Mouse (Mus musculus): ENCODE measurements around the gene Ifna6. TPM values are rescaled to one million over a fixed set of nuclear protein-coding genes. Genes with fewer than 3 reads are reported as not detected.
"Not testable (repeated sequence)": the region's sequence is repeated elsewhere in the genome, so short reads cannot be mapped to it uniquely, and the experiment has no call there.

Ifna6 gene
- polyA plus RNA-seq (2012), result not detected in 2 replicates

GRCm38 (mm10) chr4:88827116-88827515 is at the start of gene Ifna6:
TSS of gene Ifna6 (plus strand) at chr4:88827416.
- not testable (repeated sequence) for H3K4me1 ChIP-seq (ENCODE audit: control insufficient read depth); H3K27me3 ChIP-seq (ENCODE audit: control insufficient read depth); H3K36me3 ChIP-seq (ENCODE audit: control insufficient read depth)

DNA sequence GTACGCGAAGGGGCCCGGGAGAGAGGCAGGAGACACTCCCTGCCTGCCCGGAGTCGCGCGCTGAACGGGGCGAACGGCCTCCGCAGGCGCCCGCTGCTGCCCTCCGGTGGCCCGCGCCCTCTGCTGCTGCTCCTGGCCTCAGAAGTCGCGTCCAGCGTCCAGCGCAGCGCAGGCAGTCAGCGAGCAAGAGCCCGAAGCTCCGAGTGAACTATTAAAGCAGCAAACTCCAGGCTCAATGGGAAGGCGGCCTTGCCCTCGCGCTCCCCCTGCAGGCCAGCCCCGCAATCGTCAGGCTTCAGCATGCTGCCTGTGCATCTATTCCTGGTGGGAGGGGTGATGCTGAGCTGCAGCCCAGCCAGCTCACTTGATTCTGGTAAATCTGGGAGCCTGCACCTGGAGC is 47.7 kb upstream of the Ifna6 start, which contains the start of gene Gm13272:
TSS of gene Gm13272 (plus strand) at position 301 of the 400 bp plus-strand sequence.
- not testable (repeated sequence) for H3K4me1 ChIP-seq (ENCODE audit: control insufficient read depth); H3K36me3 ChIP-seq (ENCODE audit: control insufficient read depth); H3K4me3 ChIP-seq (replicated peaks); H3K9me3 ChIP-seq (ENCODE audit: control insufficient read depth, low read length); H3K27me3 ChIP-seq (ENCODE audit: control insufficient read depth)

More at GRCm38 (mm10) chr4:88827116-88827515, at the start of gene Ifna6:
- H3K4me3 ChIP-seq (replicated peaks); H3K9me3 ChIP-seq (ENCODE audit: control insufficient read depth, low read length): not testable (repeated sequence)

DNA sequence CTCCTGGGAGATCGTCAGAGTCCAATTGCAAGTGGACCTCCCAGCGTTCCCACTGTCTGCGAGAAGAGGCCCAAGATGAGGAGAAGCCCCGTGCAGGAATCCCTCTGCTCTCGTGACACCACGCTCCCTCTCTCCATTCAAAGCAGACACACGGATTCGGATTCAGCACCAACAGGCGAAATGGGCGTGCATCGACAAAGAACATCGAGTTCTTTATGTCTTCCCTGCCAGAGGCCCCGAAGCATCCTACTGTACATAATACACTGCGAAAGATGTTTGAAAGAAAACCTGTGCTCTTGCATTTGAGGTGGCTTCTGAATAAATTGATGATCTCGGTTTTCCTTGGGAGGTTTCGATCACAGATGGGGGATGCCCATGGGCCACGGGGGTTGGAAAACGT is 46.9 kb upstream of the Ifna6 start:
- not testable (repeated sequence) for H3K36me3 ChIP-seq (ENCODE audit: control insufficient read depth); H3K9me3 ChIP-seq (ENCODE audit: control insufficient read depth, low read length); H3K4me1 ChIP-seq (ENCODE audit: control insufficient read depth); H3K4me3 ChIP-seq (replicated peaks); H3K27me3 ChIP-seq (ENCODE audit: control insufficient read depth)

- H3K9me3 ChIP-seq (ENCODE audit: control insufficient read depth, low read length); H3K4me1 ChIP-seq (ENCODE audit: control insufficient read depth); H3K4me3 ChIP-seq (replicated peaks); H3K27me3 ChIP-seq (ENCODE audit: control insufficient read depth); H3K36me3 ChIP-seq (ENCODE audit: control insufficient read depth): not testable (repeated sequence)
Observed at GRCm38 (mm10) chr4:88781831-88782230, 45.4 kb upstream of the Ifna6 start, which contains the start of gene Ifnz. TSS of gene Ifnz (plus strand) at chr4:88782131.

GRCm38 (mm10) chr4:88782335-88782734 is 44.9 kb upstream of the Ifna6 start:
- not testable (repeated sequence) for H3K4me3 ChIP-seq (replicated peaks); H3K36me3 ChIP-seq (ENCODE audit: control insufficient read depth)

DNA sequence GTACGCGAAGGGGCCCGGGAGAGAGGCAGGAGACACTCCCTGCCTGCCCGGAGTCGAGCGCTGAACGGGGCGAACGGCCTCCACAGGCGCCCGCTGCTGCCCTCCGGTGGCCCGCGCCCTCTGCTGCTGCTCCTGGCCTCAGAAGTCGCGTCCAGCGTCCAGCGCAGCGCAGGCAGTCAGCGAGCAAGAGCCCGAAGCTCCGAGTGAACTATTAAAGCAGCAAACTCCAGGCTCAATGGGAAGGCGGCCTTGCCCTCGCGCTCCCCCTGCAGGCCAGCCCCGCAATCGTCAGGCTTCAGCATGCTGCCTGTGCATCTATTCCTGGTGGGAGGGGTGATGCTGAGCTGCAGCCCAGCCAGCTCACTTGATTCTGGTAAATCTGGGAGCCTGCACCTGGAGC is 41.8 kb upstream of the Ifna6 start, which contains the start of gene Gm13276:
TSS of gene Gm13276 (plus strand) at position 301 of the 400 bp plus-strand sequence.
- not testable (repeated sequence) for H3K4me1 ChIP-seq (ENCODE audit: control insufficient read depth); H3K9me3 ChIP-seq (ENCODE audit: control insufficient read depth, low read length); H3K36me3 ChIP-seq (ENCODE audit: control insufficient read depth); H3K27me3 ChIP-seq (ENCODE audit: control insufficient read depth); H3K4me3 ChIP-seq (replicated peaks)

More at GRCm38 (mm10) chr4:88782335-88782734, 44.9 kb upstream of the Ifna6 start:
- not testable (repeated sequence) for H3K9me3 ChIP-seq (ENCODE audit: control insufficient read depth, low read length); H3K27me3 ChIP-seq (ENCODE audit: control insufficient read depth); H3K4me1 ChIP-seq (ENCODE audit: control insufficient read depth)

DNA sequence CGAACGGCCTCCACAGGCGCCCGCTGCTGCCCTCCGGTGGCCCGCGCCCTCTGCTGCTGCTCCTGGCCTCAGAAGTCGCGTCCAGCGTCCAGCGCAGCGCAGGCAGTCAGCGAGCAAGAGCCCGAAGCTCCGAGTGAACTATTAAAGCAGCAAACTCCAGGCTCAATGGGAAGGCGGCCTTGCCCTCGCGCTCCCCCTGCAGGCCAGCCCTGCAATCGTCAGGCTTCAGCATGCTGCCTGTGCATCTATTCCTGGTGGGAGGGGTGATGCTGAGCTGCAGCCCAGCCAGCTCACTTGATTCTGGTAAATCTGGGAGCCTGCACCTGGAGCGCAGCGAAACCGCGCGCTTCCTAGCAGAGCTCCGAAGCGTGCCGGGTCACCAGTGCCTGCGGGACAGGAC is 38.8 kb upstream of the Ifna6 start, which contains the start of gene Gm13277:
TSS of gene Gm13277 (plus strand) at position 231 of the 400 bp plus-strand sequence.
- not testable (repeated sequence) for H3K4me3 ChIP-seq (replicated peaks); H3K9me3 ChIP-seq (ENCODE audit: control insufficient read depth, low read length); H3K4me1 ChIP-seq (ENCODE audit: control insufficient read depth); H3K27me3 ChIP-seq (ENCODE audit: control insufficient read depth); H3K36me3 ChIP-seq (ENCODE audit: control insufficient read depth)

GRCm38 (mm10) chr4:88791250-88791649 is 36.0 kb upstream of the Ifna6 start, which contains the start of gene Gm13278:
TSS of gene Gm13278 (plus strand) at chr4:88791550.
- not testable (repeated sequence) for H3K27me3 ChIP-seq (ENCODE audit: control insufficient read depth); H3K4me1 ChIP-seq (ENCODE audit: control insufficient read depth); H3K4me3 ChIP-seq (replicated peaks); H3K36me3 ChIP-seq (ENCODE audit: control insufficient read depth); H3K9me3 ChIP-seq (ENCODE audit: control insufficient read depth, low read length)

DNA sequence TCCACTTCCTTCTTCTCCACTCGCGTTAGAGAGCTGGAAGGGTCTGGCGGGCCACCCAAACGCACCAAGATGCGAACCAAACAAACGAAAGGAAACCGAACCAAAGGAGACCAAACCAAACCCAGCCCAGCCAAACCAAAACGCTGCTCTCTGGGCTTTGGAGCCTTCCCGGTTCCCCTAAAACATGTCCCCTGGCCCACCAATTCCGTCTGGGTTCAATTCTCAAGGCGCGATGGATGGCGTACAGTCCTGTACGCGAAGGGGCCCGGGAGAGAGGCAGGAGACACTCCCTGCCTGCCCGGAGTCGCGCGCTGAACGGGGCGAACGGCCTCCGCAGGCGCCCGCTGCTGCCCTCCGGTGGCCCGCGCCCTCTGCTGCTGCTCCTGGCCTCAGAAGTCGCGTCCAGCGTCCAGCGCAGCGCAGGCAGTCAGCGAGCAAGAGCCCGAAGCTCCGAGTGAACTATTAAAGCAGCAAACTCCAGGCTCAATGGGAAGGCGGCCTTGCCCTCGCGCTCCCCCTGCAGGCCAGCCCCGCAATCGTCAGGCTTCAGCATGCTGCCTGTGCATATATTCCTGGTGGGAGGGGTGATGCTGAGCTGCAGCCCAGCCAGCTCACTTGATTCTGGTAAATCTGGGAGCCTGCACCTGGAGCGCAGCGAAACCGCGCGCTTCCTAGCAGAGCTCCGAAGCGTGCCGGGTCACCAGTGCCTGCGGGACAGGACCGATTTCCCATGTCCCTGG is 33.1 kb upstream of the Ifna6 start, which contains the start of gene Gm13275:
TSS of gene Gm13275 (plus strand) at position 552 of the 740 bp plus-strand sequence.
- H3K4me1 ChIP-seq (ENCODE audit: control insufficient read depth); H3K9me3 ChIP-seq (ENCODE audit: control insufficient read depth, low read length); H3K27me3 ChIP-seq (ENCODE audit: control insufficient read depth); H3K4me3 ChIP-seq (replicated peaks); H3K36me3 ChIP-seq (ENCODE audit: control insufficient read depth): not testable (repeated sequence)

DNA sequence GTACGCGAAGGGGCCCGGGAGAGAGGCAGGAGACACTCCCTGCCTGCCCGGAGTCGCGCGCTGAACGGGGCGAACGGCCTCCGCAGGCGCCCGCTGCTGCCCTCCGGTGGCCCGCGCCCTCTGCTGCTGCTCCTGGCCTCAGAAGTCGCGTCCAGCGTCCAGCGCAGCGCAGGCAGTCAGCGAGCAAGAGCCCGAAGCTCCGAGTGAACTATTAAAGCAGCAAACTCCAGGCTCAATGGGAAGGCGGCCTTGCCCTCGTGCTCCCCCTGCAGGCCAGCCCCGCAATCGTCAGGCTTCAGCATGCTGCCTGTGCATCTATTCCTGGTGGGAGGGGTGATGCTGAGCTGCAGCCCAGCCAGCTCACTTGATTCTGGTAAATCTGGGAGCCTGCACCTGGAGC is 30.1 kb upstream of the Ifna6 start, which contains the start of gene Gm13279:
TSS of gene Gm13279 (plus strand) at position 301 of the 400 bp plus-strand sequence.
- H3K4me3 ChIP-seq (replicated peaks); H3K27me3 ChIP-seq (ENCODE audit: control insufficient read depth); H3K4me1 ChIP-seq (ENCODE audit: control insufficient read depth); H3K36me3 ChIP-seq (ENCODE audit: control insufficient read depth); H3K9me3 ChIP-seq (ENCODE audit: control insufficient read depth, low read length): not testable (repeated sequence)

GRCm38 (mm10) chr4:88799365-88799764 is 27.9 kb upstream of the Ifna6 start, which contains the start of gene Gm13285:
TSS of gene Gm13285 (plus strand) at chr4:88799665.
- not testable (repeated sequence) for H3K4me1 ChIP-seq (ENCODE audit: control insufficient read depth); H3K9me3 ChIP-seq (ENCODE audit: control insufficient read depth, low read length); H3K36me3 ChIP-seq (ENCODE audit: control insufficient read depth)

DNA sequence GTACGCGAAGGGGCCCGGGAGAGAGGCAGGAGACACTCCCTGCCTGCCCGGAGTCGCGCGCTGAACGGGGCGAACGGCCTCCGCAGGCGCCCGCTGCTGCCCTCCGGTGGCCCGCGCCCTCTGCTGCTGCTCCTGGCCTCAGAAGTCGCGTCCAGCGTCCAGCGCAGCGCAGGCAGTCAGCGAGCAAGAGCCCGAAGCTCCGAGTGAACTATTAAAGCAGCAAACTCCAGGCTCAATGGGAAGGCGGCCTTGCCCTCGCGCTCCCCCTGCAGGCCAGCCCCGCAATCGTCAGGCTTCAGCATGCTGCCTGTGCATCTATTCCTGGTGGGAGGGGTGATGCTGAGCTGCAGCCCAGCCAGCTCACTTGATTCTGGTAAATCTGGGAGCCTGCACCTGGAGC is 24.3 kb upstream of the Ifna6 start, which contains the start of gene Gm13287:
TSS of gene Gm13287 (plus strand) at position 301 of the 400 bp plus-strand sequence.
- not testable (repeated sequence) for H3K27me3 ChIP-seq (ENCODE audit: control insufficient read depth); H3K4me1 ChIP-seq (ENCODE audit: control insufficient read depth); H3K9me3 ChIP-seq (ENCODE audit: control insufficient read depth, low read length); H3K36me3 ChIP-seq (ENCODE audit: control insufficient read depth); H3K4me3 ChIP-seq (replicated peaks)

More at GRCm38 (mm10) chr4:88799365-88799764, 27.9 kb upstream of the Ifna6 start, which contains the start of gene Gm13285:
- not testable (repeated sequence) for H3K4me3 ChIP-seq (replicated peaks); H3K27me3 ChIP-seq (ENCODE audit: control insufficient read depth)

DNA sequence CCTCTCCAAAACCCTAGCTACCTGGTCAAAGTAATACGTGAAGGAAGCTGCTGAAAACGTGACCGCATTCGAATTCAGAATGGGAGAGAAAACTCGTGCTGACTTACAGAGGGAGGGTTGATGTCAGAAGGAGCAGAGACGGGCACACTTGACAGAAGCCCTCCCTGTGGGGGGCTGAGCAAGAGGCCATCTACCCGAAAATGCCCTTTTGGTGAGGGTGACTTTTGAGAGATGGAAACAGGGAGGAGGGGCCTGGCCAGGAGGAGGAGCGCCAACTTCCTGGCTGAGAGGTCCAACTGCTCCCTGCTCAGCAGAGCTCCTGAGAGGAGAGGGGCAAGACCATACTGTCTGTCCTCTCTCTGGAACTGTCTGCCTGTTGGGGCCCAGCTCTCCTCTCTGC is 22.0 kb upstream of the Ifna6 start, which contains the start of gene Gm13288:
TSS of gene Gm13288 (plus strand) at position 301 of the 400 bp plus-strand sequence.
- not testable (repeated sequence) for H3K4me3 ChIP-seq (replicated peaks); H3K4me1 ChIP-seq (ENCODE audit: control insufficient read depth); H3K36me3 ChIP-seq (ENCODE audit: control insufficient read depth); H3K9me3 ChIP-seq (ENCODE audit: control insufficient read depth, low read length); H3K27me3 ChIP-seq (ENCODE audit: control insufficient read depth)

DNA sequence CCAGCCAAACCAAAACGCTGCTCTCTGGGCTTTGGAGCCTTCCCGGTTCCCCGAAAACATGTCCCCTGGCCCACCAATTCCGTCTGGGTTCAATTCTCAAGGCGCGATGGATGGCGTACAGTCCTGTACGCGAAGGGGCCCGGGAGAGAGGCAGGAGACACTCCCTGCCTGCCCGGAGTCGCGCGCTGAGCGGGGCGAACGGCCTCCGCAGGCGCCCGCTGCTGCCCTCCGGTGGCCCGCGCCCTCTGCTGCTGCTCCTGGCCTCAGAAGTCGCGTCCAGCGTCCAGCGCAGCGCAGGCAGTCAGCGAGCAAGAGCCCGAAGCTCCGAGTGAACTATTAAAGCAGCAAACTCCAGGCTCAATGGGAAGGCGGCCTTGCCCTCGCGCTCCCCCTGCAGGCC is 21.5 kb upstream of the Ifna6 start:
- H3K36me3 ChIP-seq (ENCODE audit: control insufficient read depth); H3K27me3 ChIP-seq (ENCODE audit: control insufficient read depth); H3K4me3 ChIP-seq (replicated peaks); H3K9me3 ChIP-seq (ENCODE audit: control insufficient read depth, low read length); H3K4me1 ChIP-seq (ENCODE audit: control insufficient read depth): not testable (repeated sequence)
